Mouse (Mus musculus) lung, embryonic 16.5 days (tissue): ENCODE data around the gene Kat6b. TPM values are rescaled to one million over a fixed set of nuclear protein-coding genes. Genes with fewer than 3 reads are reported as not detected.

ENCODE experiments used
- ATAC-seq: fragments of 200-750 bp; cut with Nextera tagmentation; 2 replicates; pipeline ENCODE4 v1.8.0; 2017; ENCODE audit warnings: low read depth, mild to moderate bottlenecking, moderate library complexity
- H3K27ac ChIP-seq: fragments of 300-500 bp; sonication (generic); 2 replicates; pipeline ENCODE4 v1.5.1; 2014; ENCODE audit warnings: mild to moderate bottlenecking, control low read depth, low read length
- H3K27me3 ChIP-seq: fragments of 300-500 bp; sonication (generic); 2 replicates; pipeline ENCODE4 v1.6.1; 2014; ENCODE audit warnings: low read depth, low read length, mixed read lengths; ENCODE audit not compliant: control insufficient read depth, insufficient read depth
- H3K36me3 ChIP-seq: fragments of 300-500 bp; sonication (generic); 2 replicates; pipeline ENCODE4 v1.6.1; 2014; ENCODE audit warnings: low read length; ENCODE audit not compliant: control insufficient read depth, insufficient read depth
- H3K4me1 ChIP-seq: fragments of 300-500 bp; sonication (generic); replicated peaks from 2 replicates; pipeline ENCODE4 v1.6.1; 2014; ENCODE audit warnings: low read length, mixed read lengths; ENCODE audit not compliant: control insufficient read depth, insufficient read depth
- H3K4me2 ChIP-seq: fragments of 300-500 bp; sonication (generic); 2 replicates; pipeline ENCODE4 v1.6.1; 2014; ENCODE audit warnings: low read depth, low read length, control low read depth
- H3K4me3 ChIP-seq: fragments of 300-500 bp; sonication (generic); 2 replicates; pipeline ENCODE4 v1.5.1; 2014; ENCODE audit warnings: mild to moderate bottlenecking, low read length, control low read depth
- H3K9ac ChIP-seq: fragments of 300-500 bp; sonication (generic); 2 replicates; pipeline ENCODE4 v1.6.1; 2014; ENCODE audit warnings: low read length, control low read depth
- H3K9me3 ChIP-seq: fragments of 300-500 bp; sonication (generic); 2 replicates; pipeline ENCODE4 v1.6.1; 2016; ENCODE audit warnings: low read length; ENCODE audit not compliant: control insufficient read depth
- WGBS: fragments of 180-500 bp; shearing (Covaris S2); extraction: QIAGEN DNeasy Blood & Tissue Kit; methylation state at CpG from one replicate; pipeline ENCODE4 v1.1.7; 2014; 5-methylcytosine and 5-hydroxymethylcytosine counted together
- polyA plus RNA-seq: library from polyadenylated mRNA; unstranded; fragments of >200 nt; fragmentation: Nextera tagmentation; extraction: Ambion mirVana; gene quantifications from 2 replicates; pipeline ENCODE4 v1.2.1, GENCODE M21; 2015

The Kat6b gene
- polyA plus RNA-seq, 1 experiment from 2014 or later = 10.5 TPM

DNA sequence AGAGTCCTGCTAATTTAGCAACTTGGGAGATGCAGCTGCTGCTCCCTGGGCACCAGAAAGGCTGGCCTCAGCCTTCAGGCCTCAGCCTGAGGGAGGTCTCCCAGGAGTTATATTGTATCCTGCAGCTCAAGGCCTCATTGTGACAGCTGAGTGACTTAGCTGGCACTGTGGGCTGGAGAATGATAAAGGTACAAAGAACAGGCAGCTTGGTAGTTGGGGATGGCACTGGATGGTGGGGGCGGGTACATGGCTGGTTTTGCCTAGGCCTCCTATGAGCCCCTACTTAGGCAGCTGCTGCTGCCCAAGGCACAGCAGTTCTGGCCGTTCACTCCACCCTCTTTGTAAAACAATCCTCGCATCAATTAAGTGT is 7.9 kb downstream of the Kat6b start:
- no peak for ATAC-seq

DNA sequence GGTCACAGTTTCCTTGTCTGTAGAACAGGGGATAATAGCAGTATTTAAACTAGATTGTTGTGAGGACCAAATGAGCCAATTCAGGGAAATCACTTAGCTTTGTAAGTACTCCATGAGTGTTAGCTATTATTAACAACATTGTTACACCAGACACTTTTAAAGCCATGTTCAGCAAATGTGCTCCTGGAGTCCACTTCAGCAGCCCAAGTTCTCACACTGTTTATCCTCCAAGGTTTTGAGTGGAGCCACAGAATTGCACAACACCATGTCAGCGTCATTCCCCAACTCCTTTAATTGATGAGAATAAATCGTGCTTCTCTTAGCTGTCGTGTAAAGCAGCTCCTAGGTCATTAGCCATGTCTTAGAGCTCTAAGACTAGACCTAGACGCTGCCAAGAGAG is 8.9 kb downstream of the Kat6b start:
- ATAC-seq = peak; percentile 75
- WGBS = 29% methylated on average over 4 of the region's 4 CpGs

More for the DNA sequence above, 7.9 kb downstream of the Kat6b start:
- no peak overlapping the region for H3K4me3 ChIP-seq
- H3K9me3 ChIP-seq = no peaks in the 10 kb centered on the region
- no peak overlapping the region for H3K27ac ChIP-seq
- no peaks in the 10 kb centered on the region for H3K36me3 ChIP-seq
- peaks cover 3% of the 10 kb centered on the region for H3K4me1 ChIP-seq
- no peaks in the 10 kb centered on the region for H3K27me3 ChIP-seq
- WGBS = 81% methylated on average over 3 of the region's 3 CpGs
- H3K9ac ChIP-seq = no peak overlapping the region
- no peak overlapping the region for H3K4me2 ChIP-seq

GRCm38 (mm10) chr14:21498361-21498996 is 17.2 kb downstream of the Kat6b start:
- Histone ChIP-seq H3K27ac (peak overlapping the region; percentile 93; the same call in 1 of the 2 replicates), H3K36me3 (no peaks in the 10 kb centered on the region), H3K4me2 (peak overlapping the region; percentile 78), H3K9me3 (no peaks in the 10 kb centered on the region), H3K9ac (peak overlapping the region; percentile 89), H3K4me3 (peak overlapping the region; percentile 84), H3K27me3 (no peaks in the 10 kb centered on the region), H3K4me1 (no peaks in the 10 kb centered on the region; the same call in 1 of the 2 replicates)
- no peak for ATAC-seq
- 7% methylated on average over 7 of the region's 7 CpGs for WGBS

More for the DNA sequence above, 8.9 kb downstream of the Kat6b start:
- H3K27ac ChIP-seq = no peak overlapping the region
- no peaks in the 10 kb centered on the region for H3K36me3 ChIP-seq
- H3K4me2 ChIP-seq = no peak overlapping the region
- H3K9me3 ChIP-seq = no peaks in the 10 kb centered on the region
- peaks cover 3% of the 10 kb centered on the region for H3K4me1 ChIP-seq
- H3K27me3 ChIP-seq = no peaks in the 10 kb centered on the region
- H3K9ac ChIP-seq = no peak overlapping the region
- H3K4me3 ChIP-seq = no peak overlapping the region

DNA sequence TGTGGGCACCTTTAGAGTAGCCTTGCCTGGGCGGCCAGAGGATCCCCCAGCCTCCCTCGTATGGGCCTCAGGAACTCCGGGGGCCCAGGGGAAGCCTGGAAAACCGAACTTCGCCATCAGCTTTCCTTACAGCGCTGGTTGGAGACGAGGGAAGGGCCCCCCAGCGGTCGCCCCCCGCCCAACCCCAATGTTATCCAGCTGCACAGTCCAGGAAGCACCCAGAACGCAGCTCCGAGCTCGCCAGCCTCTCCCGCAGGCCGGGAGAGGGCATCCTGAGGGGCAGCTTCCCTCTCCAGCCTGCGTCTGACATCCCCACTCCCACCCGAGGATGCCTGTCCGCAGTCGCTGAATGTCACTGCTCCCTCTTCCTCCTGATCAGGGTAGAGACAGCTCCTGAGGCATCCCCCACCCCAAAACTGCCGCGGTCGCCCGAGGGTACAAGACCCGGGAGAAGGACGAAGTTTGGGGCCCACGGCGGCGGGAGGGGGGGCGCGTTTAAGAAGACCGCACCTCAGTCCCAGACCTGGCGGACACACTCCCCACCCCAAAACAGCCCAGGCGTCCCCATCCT is 17.9 kb downstream of the Kat6b start:
- H3K27ac ChIP-seq = peak overlapping the region; percentile 93
- peak overlapping the region; percentile 84 for H3K4me3 ChIP-seq
- peak overlapping the region; percentile 89 for H3K9ac ChIP-seq
- H3K9me3 ChIP-seq = no peaks in the 10 kb centered on the region
- no peaks in the 10 kb centered on the region; the same call in 1 of the 2 replicates for H3K4me1 ChIP-seq
- WGBS = under 1% methylated on average over 32 of the region's 33 CpGs
- no peak for ATAC-seq
- peak overlapping the region; percentile 78 for H3K4me2 ChIP-seq
- no peaks in the 10 kb centered on the region for H3K36me3 ChIP-seq
- no peaks in the 10 kb centered on the region for H3K27me3 ChIP-seq

GRCm38 (mm10) chr14:21499631-21500153 is 18.5 kb downstream of the Kat6b start:
- Histone ChIP-seq H3K27me3 (no peaks in the 10 kb centered on the region), H3K4me1 (no peaks in the 10 kb centered on the region; the same call in 1 of the 2 replicates), H3K9ac (peak overlapping the region; percentile 89), H3K27ac (peak overlapping the region; percentile 93), H3K36me3 (no peaks in the 10 kb centered on the region), H3K9me3 (no peaks in the 10 kb centered on the region), H3K4me3 (peak overlapping the region; percentile 84), H3K4me2 (peak overlapping the region; percentile 78)
- under 1% methylated on average over 32 of the region's 57 CpGs for WGBS
- ATAC-seq = peak; percentile 23

GRCm38 (mm10) chr14:21500154-21501047 is 19.2 kb downstream of the Kat6b start:
- Histone ChIP-seq H3K4me3 (peak overlapping the region; percentile 84), H3K27me3 (no peaks in the 10 kb centered on the region), H3K4me2 (peak overlapping the region; percentile 78), H3K9ac (peak overlapping the region; percentile 90), H3K36me3 (no peaks in the 10 kb centered on the region), H3K27ac (peak overlapping the region; percentile 97), H3K9me3 (no peaks in the 10 kb centered on the region), H3K4me1 (no peaks in the 10 kb centered on the region; the same call in 1 of the 2 replicates)
- WGBS = under 1% methylated on average over 74 of the region's 75 CpGs
- peak; percentile 96 for ATAC-seq

- peak overlapping the region; percentile 72 for H3K4me2 ChIP-seq
- H3K27me3 ChIP-seq = no peaks in the 10 kb centered on the region
- H3K9ac ChIP-seq = peak overlapping the region; percentile 90
- peak; percentile 48 for ATAC-seq
- peak overlapping the region; percentile 84 for H3K4me3 ChIP-seq
- no peaks in the 10 kb centered on the region; the same call in 1 of the 2 replicates for H3K4me1 ChIP-seq
- peak overlapping the region; percentile 97 for H3K27ac ChIP-seq
- 2% methylated on average over 27 of the region's 38 CpGs for WGBS
- no peaks in the 10 kb centered on the region for H3K9me3 ChIP-seq
- no peaks in the 10 kb centered on the region for H3K36me3 ChIP-seq
Measured at GRCm38 (mm10) chr14:21501048-21501657, 19.9 kb downstream of the Kat6b start.

GRCm38 (mm10) chr14:21505036-21505435 is 23.8 kb downstream of the Kat6b start:
- H3K36me3 ChIP-seq = no peaks in the 10 kb centered on the region
- H3K9me3 ChIP-seq = no peaks in the 10 kb centered on the region
- no peaks in the 10 kb centered on the region for H3K27me3 ChIP-seq
- no peak overlapping the region for H3K9ac ChIP-seq
- H3K27ac ChIP-seq = no peak overlapping the region
- ATAC-seq = no peak
- H3K4me2 ChIP-seq = no peak overlapping the region
- 64% methylated on average over 4 of the region's 4 CpGs for WGBS
- no peak overlapping the region for H3K4me3 ChIP-seq
- H3K4me1 ChIP-seq = no peaks in the 10 kb centered on the region; the same call in 1 of the 2 replicates
